Mouse (Mus musculus) erythroblast, embryonic 14.5 days (primary cell): ENCODE results near the gene Ndc1.
"Not testable (repeated sequence)": the region's sequence is repeated elsewhere in the genome, so short reads cannot be mapped to it uniquely, and the experiment has no call there.

Source experiments
- GATA1 ChIP-seq: IDR thresholded peaks from 2 replicates; pipeline ENCODE4 v1.6.1; 2012; ENCODE audit warnings: low read length, inconsistent platforms, mixed read lengths
- TAL1 ChIP-seq: IDR thresholded peaks from 3 replicates; pipeline ENCODE4 v1.6.1; 2012; ENCODE audit warnings: low read length, inconsistent platforms, mixed read lengths

DNA sequence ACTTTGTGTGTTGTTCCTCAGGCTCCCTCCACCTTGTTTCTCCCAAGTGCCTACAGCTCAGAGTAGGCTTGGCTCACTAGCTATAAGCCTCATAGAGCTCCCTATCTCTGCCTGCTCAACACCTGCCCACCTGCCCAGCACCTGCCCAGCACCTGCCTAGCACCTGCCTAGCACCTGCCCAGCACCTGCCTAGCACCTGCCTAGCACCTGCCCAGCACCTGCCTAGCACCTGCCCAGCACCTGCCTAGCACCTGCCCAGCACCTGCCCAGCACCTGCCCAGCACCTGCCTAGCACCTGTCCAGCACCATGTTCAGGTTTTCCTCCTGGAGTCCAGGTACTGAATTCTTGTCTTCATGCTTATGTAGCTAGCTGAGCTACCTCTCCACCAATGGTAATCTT, 1.2 kb upstream of the Ndc1 start:
- TF ChIP-seq GATA1, TAL1: not testable (repeated sequence)
